Mouse (Mus musculus) midbrain, embryonic 11.5 days (tissue): ENCODE results near the gene Vdr. TPM values are rescaled to one million over a fixed set of nuclear protein-coding genes. Genes with fewer than 3 reads are reported as not detected.

ENCODE experiments used
- ATAC-seq: fragments of 200-750 bp; cut with Nextera tagmentation; 2 replicates; pipeline ENCODE4 v1.8.0; 2017; ENCODE audit warnings: moderate TSS enrichment, moderate library complexity; ENCODE audit not compliant: low FRiP score
- DNase-seq: peaks from one replicate; pipeline ENCODE4 v3.0.0; 2015; ENCODE audit warnings: low spot score; ENCODE audit errors: missing footprints
- H3K27ac ChIP-seq: fragments of 300-500 bp; sonication (generic); 2 replicates; pipeline ENCODE4 v1.5.1; 2014; ENCODE audit warnings: low read depth, low read length
- H3K27me3 ChIP-seq: fragments of 300-500 bp; sonication (generic); 2 replicates; pipeline ENCODE4 v1.6.1; 2014; ENCODE audit warnings: mild to moderate bottlenecking, low read length, moderate library complexity, mixed read lengths; ENCODE audit not compliant: control insufficient read depth, insufficient read depth
- H3K36me3 ChIP-seq: fragments of 300-500 bp; sonication (generic); 2 replicates; pipeline ENCODE4 v1.6.1; 2014; ENCODE audit warnings: mild to moderate bottlenecking, low read length, moderate library complexity, mixed read lengths; ENCODE audit not compliant: control insufficient read depth, insufficient read depth
- H3K4me1 ChIP-seq: fragments of 300-500 bp; sonication (generic); 2 replicates; pipeline ENCODE4 v1.6.1; 2014; ENCODE audit warnings: low read length; ENCODE audit not compliant: control insufficient read depth, insufficient read depth
- H3K4me2 ChIP-seq: fragments of 300-500 bp; sonication (generic); 2 replicates; pipeline ENCODE4 v1.6.1; 2014; ENCODE audit warnings: mild to moderate bottlenecking, moderate library complexity
- H3K4me3 ChIP-seq: fragments of 300-500 bp; sonication (generic); 2 replicates; pipeline ENCODE4 v1.5.1; 2014; ENCODE audit warnings: low read depth, low read length
- H3K9ac ChIP-seq: fragments of 300-500 bp; sonication (generic); 2 replicates; pipeline ENCODE4 v1.6.1; 2014; ENCODE audit warnings: low read length
- H3K9me3 ChIP-seq: fragments of 300-500 bp; sonication (generic); 2 replicates; pipeline ENCODE4 v1.6.1; 2016; ENCODE audit warnings: low read length; ENCODE audit not compliant: control insufficient read depth
- WGBS: fragments of 180-500 bp; shearing (Covaris S2); extraction: QIAGEN DNeasy Blood & Tissue Kit; methylation state at CpG from one replicate; pipeline ENCODE4 v1.1.7; 2014; 5-methylcytosine and 5-hydroxymethylcytosine counted together
- polyA plus RNA-seq: library from polyadenylated mRNA; unstranded; fragments of >200 nt; fragmentation: Nextera tagmentation; extraction: Ambion mirVana; gene quantifications from 2 replicates; pipeline ENCODE4 v1.2.1, GENCODE M21; 2014

Vdr gene
- polyA plus RNA-seq, 1 experiment from 2014 or later = 0.38 TPM

GRCm38 (mm10) chr15:97948720-97949119, 38.3 kb upstream of the Vdr start:
- 28% methylated on average over 7 of the region's 7 CpGs for WGBS
- no peak overlapping the region for H3K4me2 ChIP-seq
- H3K27me3 ChIP-seq = no peaks in the 10 kb centered on the region
- H3K4me3 ChIP-seq = no peak overlapping the region
- H3K4me1 ChIP-seq = peaks cover 6% of the 10 kb centered on the region
- no peak overlapping the region for H3K9ac ChIP-seq
- no peaks in the 10 kb centered on the region for H3K36me3 ChIP-seq
- DNase-seq (peak; percentile 83), ATAC-seq (no peak)
- no peaks in the 10 kb centered on the region for H3K9me3 ChIP-seq
- no peak overlapping the region for H3K27ac ChIP-seq

- no peak overlapping the region for H3K4me2 ChIP-seq
- WGBS = 88% methylated on average over 9 of the region's 11 CpGs
- H3K4me1 ChIP-seq = peaks cover 4% of the 10 kb centered on the region; the same call in 1 of the 2 replicates
- H3K4me3 ChIP-seq = no peak overlapping the region
- H3K9ac ChIP-seq = no peak overlapping the region
- no peaks in the 10 kb centered on the region for H3K27me3 ChIP-seq
- DNase-seq (peak; percentile 45), ATAC-seq (no peak)
- no peak overlapping the region for H3K27ac ChIP-seq
- H3K36me3 ChIP-seq = no peaks in the 10 kb centered on the region
- H3K9me3 ChIP-seq = no peaks in the 10 kb centered on the region
Measured at GRCm38 (mm10) chr15:97945656-97946315, 35.4 kb upstream of the Vdr start.

- H3K4me3 ChIP-seq = no peak overlapping the region
- H3K4me1 ChIP-seq = peaks cover 4% of the 10 kb centered on the region; the same call in 1 of the 2 replicates
- no peaks in the 10 kb centered on the region for H3K9me3 ChIP-seq
- 82% methylated on average over 11 of the region's 11 CpGs for WGBS
- H3K36me3 ChIP-seq = no peaks in the 10 kb centered on the region
- H3K4me2 ChIP-seq = no peak overlapping the region
- DNase-seq = peak; percentile 41
- no peak overlapping the region for H3K27ac ChIP-seq
- H3K27me3 ChIP-seq = no peaks in the 10 kb centered on the region
- no peak for ATAC-seq
- no peak overlapping the region for H3K9ac ChIP-seq
Measured at GRCm38 (mm10) chr15:97944919-97945574, 34.6 kb upstream of the Vdr start.

GRCm38 (mm10) chr15:97943356-97943755, 32.9 kb upstream of the Vdr start:
- ATAC-seq (no peak), DNase-seq (no peak)
- H3K27me3 ChIP-seq = no peaks in the 10 kb centered on the region
- H3K27ac ChIP-seq = no peak overlapping the region
- H3K4me2 ChIP-seq = no peak overlapping the region
- H3K9me3 ChIP-seq = no peaks in the 10 kb centered on the region
- H3K4me1 ChIP-seq = no peaks in the 10 kb centered on the region
- WGBS = 83% methylated on average over 8 of the region's 8 CpGs
- H3K36me3 ChIP-seq = no peaks in the 10 kb centered on the region
- H3K4me3 ChIP-seq = no peak overlapping the region
- no peak overlapping the region for H3K9ac ChIP-seq

GRCm38 (mm10) chr15:97942538-97942937, 32.1 kb upstream of the Vdr start:
- Histone ChIP-seq H3K27me3 (no peaks in the 10 kb centered on the region), H3K9me3 (no peaks in the 10 kb centered on the region), H3K36me3 (no peaks in the 10 kb centered on the region), H3K4me2 (no peak overlapping the region), H3K4me3 (no peak overlapping the region), H3K27ac (no peak overlapping the region), H3K9ac (no peak overlapping the region), H3K4me1 (no peaks in the 10 kb centered on the region)
- ATAC-seq (no peak), DNase-seq (no peak)
- 83% methylated on average over 8 of the region's 8 CpGs for WGBS

GRCm38 (mm10) chr15:97941306-97941705, 30.9 kb upstream of the Vdr start:
- 94% methylated on average over 2 of the region's 2 CpGs for WGBS
- Histone ChIP-seq H3K4me2 (no peak overlapping the region), H3K4me3 (no peak overlapping the region), H3K9ac (no peak overlapping the region), H3K4me1 (no peaks in the 10 kb centered on the region), H3K36me3 (no peaks in the 10 kb centered on the region), H3K9me3 (no peaks in the 10 kb centered on the region), H3K27me3 (no peaks in the 10 kb centered on the region), H3K27ac (no peak overlapping the region)
- DNase-seq (no peak), ATAC-seq (no peak)

- WGBS = 95% methylated on average over 2 of the region's 2 CpGs
- no peak for DNase-seq
- H3K27me3 ChIP-seq = no peaks in the 10 kb centered on the region
- no peak overlapping the region for H3K4me3 ChIP-seq
- H3K9me3 ChIP-seq = no peaks in the 10 kb centered on the region
- ATAC-seq = no peak
- H3K9ac ChIP-seq = no peak overlapping the region
- no peak overlapping the region for H3K4me2 ChIP-seq
- H3K4me1 ChIP-seq = no peaks in the 10 kb centered on the region
- H3K27ac ChIP-seq = no peak overlapping the region
- no peaks in the 10 kb centered on the region for H3K36me3 ChIP-seq
Measured at GRCm38 (mm10) chr15:97940088-97940487, 29.7 kb upstream of the Vdr start.

- Histone ChIP-seq H3K4me2 (no peak overlapping the region), H3K27me3 (no peaks in the 10 kb centered on the region), H3K9ac (no peak overlapping the region), H3K4me3 (no peak overlapping the region), H3K27ac (no peak overlapping the region), H3K9me3 (no peaks in the 10 kb centered on the region), H3K4me1 (no peaks in the 10 kb centered on the region), H3K36me3 (no peaks in the 10 kb centered on the region)
- ATAC-seq (no peak), DNase-seq (no peak)
- WGBS = 54% methylated on average over 6 of the region's 6 CpGs
Measured at GRCm38 (mm10) chr15:97938580-97938979, 28.1 kb upstream of the Vdr start.

GRCm38 (mm10) chr15:97932441-97932840, 22.0 kb upstream of the Vdr start:
- 91% methylated on average over 12 of the region's 12 CpGs for WGBS
- Histone ChIP-seq H3K27ac (no peak overlapping the region), H3K4me3 (no peak overlapping the region), H3K9ac (no peak overlapping the region), H3K4me1 (no peaks in the 10 kb centered on the region), H3K27me3 (no peaks in the 10 kb centered on the region), H3K36me3 (no peaks in the 10 kb centered on the region), H3K9me3 (no peaks in the 10 kb centered on the region), H3K4me2 (no peak overlapping the region)
- ATAC-seq (no peak), DNase-seq (no peak)
